Mouse (Mus musculus): ENCODE measurements around the gene Tmem91. TPM values are rescaled to one million over a fixed set of nuclear protein-coding genes. Genes with fewer than 3 reads are reported as not detected.
A peak's percentile ranks its signal among the peaks of the same experiment; 100 is the strongest.

The Tmem91 gene
- polyA plus RNA-seq, 1 experiment from 2014 or later, result 1.4 TPM

GRCm38 (mm10) chr7:25644631-25645030, 30.3 kb downstream of the Tmem91 start:
- Histone ChIP-seq H3K9ac (0 out of 2 replicates have a peak overlapping the region, but pooled peaks have one; percentile 7), H3K4me1 (0 out of 2 replicates have a peak, but pooled peaks cover 12% of the 10 kb centered on the region), H3K9me3 (no peaks in the 10 kb centered on the region), H3K4me2 (no peak overlapping the region), H3K4me3 (no peak overlapping the region), H3K27ac (replicated peaks) (no peak overlapping the region), H3K27me3 (replicated peaks) (no peaks in the 10 kb centered on the region), H3K36me3 (peaks cover 6% of the 10 kb centered on the region)
- ATAC-seq (ENCODE audit: extremely low read depth, insufficient number of reproducible peaks, low FRiP score, low TSS enrichment), result no peak
- WGBS, result 62% methylated on average over 4 of the region's 4 CpGs

- H3K27ac ChIP-seq (replicated peaks), result no peak overlapping the region
- no peak overlapping the region for H3K4me2 ChIP-seq
- H3K4me3 ChIP-seq, result no peak overlapping the region
- WGBS, result 60% methylated on average over 10 of the region's 10 CpGs
- peaks cover 9% of the 10 kb centered on the region for H3K36me3 ChIP-seq
- no peaks in the 10 kb centered on the region for H3K9me3 ChIP-seq
- 0 out of 2 replicates have a peak overlapping the region, but pooled peaks have one; percentile 7 for H3K9ac ChIP-seq
- ATAC-seq (ENCODE audit: extremely low read depth, insufficient number of reproducible peaks, low FRiP score, low TSS enrichment), result no peak
- H3K27me3 ChIP-seq (replicated peaks), result no peaks in the 10 kb centered on the region
- peaks cover 14% of the 10 kb centered on the region for H3K4me1 ChIP-seq
These were observed 30.8 kb downstream of the Tmem91 start for GRCm38 (mm10) chr7:25644136-25644535.

GRCm38 (mm10) chr7:25639754-25640153, 35.2 kb downstream of the Tmem91 start:
- WGBS, result 87% methylated on average over 4 of the region's 4 CpGs
- no peaks in the 10 kb centered on the region for H3K27me3 ChIP-seq (replicated peaks)
- H3K36me3 ChIP-seq, result peaks cover 31% of the 10 kb centered on the region
- no peaks in the 10 kb centered on the region for H3K9me3 ChIP-seq
- no peak overlapping the region for H3K4me2 ChIP-seq
- no peak for ATAC-seq (ENCODE audit: extremely low read depth, insufficient number of reproducible peaks, low FRiP score, low TSS enrichment)
- H3K27ac ChIP-seq (replicated peaks), result no peak overlapping the region
- H3K4me1 ChIP-seq, result peaks cover 22% of the 10 kb centered on the region
- H3K9ac ChIP-seq, result no peak overlapping the region
- no peak overlapping the region for H3K4me3 ChIP-seq

GRCm38 (mm10) chr7:25637099-25637498, 37.9 kb downstream of the Tmem91 start:
- H3K4me1 ChIP-seq, result peaks cover 15% of the 10 kb centered on the region
- 72% methylated on average over 5 of the region's 5 CpGs for WGBS
- no peak overlapping the region for H3K4me3 ChIP-seq
- no peak overlapping the region for H3K4me2 ChIP-seq
- no peak overlapping the region for H3K9ac ChIP-seq
- H3K9me3 ChIP-seq, result no peaks in the 10 kb centered on the region
- peaks cover 46% of the 10 kb centered on the region for H3K36me3 ChIP-seq
- ATAC-seq (ENCODE audit: extremely low read depth, insufficient number of reproducible peaks, low FRiP score, low TSS enrichment), result no peak
- no peak overlapping the region for H3K27ac ChIP-seq (replicated peaks)
- no peaks in the 10 kb centered on the region for H3K27me3 ChIP-seq (replicated peaks)

- no peaks in the 10 kb centered on the region for H3K27me3 ChIP-seq (replicated peaks)
- H3K9ac ChIP-seq, result no peak overlapping the region; the same call in 1 of the 2 replicates
- no peaks in the 10 kb centered on the region for H3K9me3 ChIP-seq
- peaks cover 15% of the 10 kb centered on the region for H3K4me1 ChIP-seq
- peaks cover 51% of the 10 kb centered on the region for H3K36me3 ChIP-seq
- 14% methylated on average over 3 of the region's 3 CpGs for WGBS
- H3K4me3 ChIP-seq, result no peak overlapping the region
- no peak for ATAC-seq (ENCODE audit: extremely low read depth, insufficient number of reproducible peaks, low FRiP score, low TSS enrichment)
- H3K27ac ChIP-seq (replicated peaks), result no peak overlapping the region
- H3K4me2 ChIP-seq, result no peak overlapping the region
These were observed 38.6 kb downstream of the Tmem91 start for GRCm38 (mm10) chr7:25636373-25636772.

GRCm38 (mm10) chr7:25632679-25633078, 42.3 kb downstream of the Tmem91 start:
- ATAC-seq (ENCODE audit: extremely low read depth, insufficient number of reproducible peaks, low FRiP score, low TSS enrichment), result no peak
- no peak overlapping the region for H3K4me3 ChIP-seq
- H3K36me3 ChIP-seq, result peaks cover 59% of the 10 kb centered on the region
- no peak overlapping the region for H3K9ac ChIP-seq
- peaks cover 22% of the 10 kb centered on the region for H3K4me1 ChIP-seq
- H3K4me2 ChIP-seq, result no peak overlapping the region
- H3K9me3 ChIP-seq, result no peaks in the 10 kb centered on the region
- H3K27me3 ChIP-seq (replicated peaks), result 0 out of 2 replicates have a peak, but pooled peaks cover 8% of the 10 kb centered on the region
- 79% methylated on average over 5 of the region's 5 CpGs for WGBS
- H3K27ac ChIP-seq (replicated peaks), result no peak overlapping the region

- peak overlapping the region; percentile 81 for H3K9ac ChIP-seq
- 35% methylated on average over 8 of the region's 8 CpGs for WGBS
- H3K4me1 ChIP-seq, result peaks cover 55% of the 10 kb centered on the region
- no peak for ATAC-seq (ENCODE audit: extremely low read depth, insufficient number of reproducible peaks, low FRiP score, low TSS enrichment)
- peaks cover 65% of the 10 kb centered on the region for H3K36me3 ChIP-seq
- no peaks in the 10 kb centered on the region for H3K9me3 ChIP-seq
- peak overlapping the region; percentile 55 for H3K4me3 ChIP-seq
- H3K27me3 ChIP-seq (replicated peaks), result 0 out of 2 replicates have a peak, but pooled peaks cover 8% of the 10 kb centered on the region
- H3K4me2 ChIP-seq, result peak overlapping the region; percentile 81
- H3K27ac ChIP-seq (replicated peaks), result no peak overlapping the region
These were observed 46.7 kb downstream of the Tmem91 start for GRCm38 (mm10) chr7:25628323-25628620.

GRCm38 (mm10) chr7:25627431-25628322, 47.3 kb downstream of the Tmem91 start:
- H3K27me3 ChIP-seq (replicated peaks), result 0 out of 2 replicates have a peak, but pooled peaks cover 8% of the 10 kb centered on the region
- H3K36me3 ChIP-seq, result peaks cover 64% of the 10 kb centered on the region
- H3K4me1 ChIP-seq, result peaks cover 55% of the 10 kb centered on the region
- peak overlapping the region; percentile 80 for H3K27ac ChIP-seq (replicated peaks)
- H3K9me3 ChIP-seq, result no peaks in the 10 kb centered on the region
- H3K4me3 ChIP-seq, result peak overlapping the region; percentile 55
- WGBS, result 12% methylated on average over 38 of the region's 38 CpGs
- peak overlapping the region; percentile 81 for H3K9ac ChIP-seq
- peak; percentile 52; the same call in 1 of the 2 replicates for ATAC-seq (ENCODE audit: extremely low read depth, insufficient number of reproducible peaks, low FRiP score, low TSS enrichment)
- H3K4me2 ChIP-seq, result peak overlapping the region; percentile 81

GRCm38 (mm10) chr7:25626509-25627430, 48.2 kb downstream of the Tmem91 start, which contains the start of gene B3gnt8:
B3gnt8 (plus strand) TSS chr7:25626654.
- peak within 1 kb of the TSS; percentile 80 for H3K27ac ChIP-seq (replicated peaks)
- H3K4me3 ChIP-seq, result peak within 1 kb of the TSS; percentile 55
- ATAC-seq (ENCODE audit: extremely low read depth, insufficient number of reproducible peaks, low FRiP score, low TSS enrichment), result no peak; the same call in 1 of the 2 replicates
- peak within 1 kb of the TSS; percentile 81 for H3K9ac ChIP-seq
- H3K4me2 ChIP-seq, result peak within 1 kb of the TSS; percentile 81
- H3K4me1 ChIP-seq, result peaks cover 55% of the 10 kb centered on the region
- 0 out of 2 replicates have a peak, but pooled peaks cover 8% of the 10 kb centered on the region for H3K27me3 ChIP-seq (replicated peaks)
- H3K36me3 ChIP-seq, result peaks cover 64% of the 10 kb centered on the region
- no peaks in the 10 kb centered on the region for H3K9me3 ChIP-seq
- WGBS, result 10% methylated on average over 29 of the region's 29 CpGs

- H3K9me3 ChIP-seq, result no peaks in the 10 kb centered on the region
- peaks cover 64% of the 10 kb centered on the region for H3K36me3 ChIP-seq
- peaks cover 55% of the 10 kb centered on the region for H3K4me1 ChIP-seq
- 74% methylated on average over 10 of the region's 10 CpGs for WGBS
- no peak overlapping the region for H3K9ac ChIP-seq
- no peak overlapping the region for H3K4me3 ChIP-seq
- ATAC-seq (ENCODE audit: extremely low read depth, insufficient number of reproducible peaks, low FRiP score, low TSS enrichment), result no peak
- H3K4me2 ChIP-seq, result no peak overlapping the region
- 0 out of 2 replicates have a peak, but pooled peaks cover 8% of the 10 kb centered on the region for H3K27me3 ChIP-seq (replicated peaks)
- peak overlapping the region; percentile 80 for H3K27ac ChIP-seq (replicated peaks)
These were observed 49.2 kb downstream of the Tmem91 start for GRCm38 (mm10) chr7:25625594-25626250.

Measured in heart, embryonic 13.5 days (tissue).